Mouse (Mus musculus) cerebellum, adult 2 months (tissue): ENCODE data around the gene Phkg2.

Source experiments
- CTCF ChIP-seq: fragments of 200-500 bp; IDR thresholded peaks from 2 replicates; pipeline ENCODE4 v1.5.1; 2011; ENCODE audit warnings: low read depth, mild to moderate bottlenecking, control low read depth, low read length, moderate library complexity, borderline replicate concordance; ENCODE audit not compliant: insufficient read depth
- POLR2A ChIP-seq: fragments of 200-500 bp; IDR thresholded peaks from 2 replicates; pipeline ENCODE4 v1.6.1; 2011; ENCODE audit warnings: low read length, control low read depth, borderline replicate concordance; ENCODE audit not compliant: insufficient read depth

DNA sequence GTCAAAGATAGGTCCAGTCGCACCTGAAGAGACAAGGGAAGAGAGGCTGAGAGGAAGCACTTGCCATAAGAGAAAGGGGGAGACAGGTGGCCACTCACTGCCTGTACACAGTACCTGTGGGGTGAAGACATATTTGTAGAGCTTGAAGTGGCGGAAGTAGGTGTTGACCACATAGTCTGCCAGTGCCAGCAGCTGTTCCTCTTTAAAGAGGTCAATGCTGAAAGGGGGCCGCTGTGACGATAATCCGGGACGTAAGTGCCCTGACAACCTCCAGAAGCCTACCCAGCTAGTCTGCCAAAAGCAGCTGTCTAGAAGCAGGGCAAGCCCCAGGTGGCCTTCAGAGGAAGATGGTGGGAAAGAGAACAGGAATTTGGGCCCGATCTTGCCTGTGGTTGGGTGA is 11.9 kb downstream of the Phkg2 start:
- TF ChIP-seq CTCF, result no peak
- TF ChIP-seq POLR2A, result no peak
